ENCODE assay signal across 10 mouse cellular contexts in genomic region chr14:21087390-21088060, GRCm38 (mm10). TPM values are rescaled to one million over a fixed set of nuclear protein-coding genes. Genes with fewer than 3 reads are reported as not detected.
DNase-seq lines count a peak whose midpoint lies in the region; ATAC-seq and TF ChIP-seq lines count a peak whose summit lies in the region.
"Had no signal": no experiment of that assay in that cellular context is flagged by ENCODE, and none has a peak within 500 bp of the region (broad histone marks: within the 10 kb centered on the region; RNA-seq: fewer than 3 reads in every experiment).

No protein-coding gene starts in this region.

- DNase-seq in heart, adult 18-20 months: no peak
- no peak for DNase-seq in embryonic facial prominence, embryonic 14.5 days (ENCODE audit: low spot score)
- DNase-seq in limb, embryonic 11.5 days (ENCODE audit: low spot score): no peak
- DNase-seq in urinary bladder, adult 2 months (ENCODE audit: low spot score): no peak
- DNase-seq in gastrocnemius, postnatal 10 days: no peak
- no peak for DNase-seq in cerebellum, postnatal 36 days
- DNase-seq: adrenal gland, postnatal 36 days; lung, postnatal 10 days had no signal

- H3K9ac ChIP-seq in heart, embryonic 12.5 days: peak overlapping the region; percentile 54; the same call in 1 of the 2 replicates
- H3K9ac ChIP-seq in embryonic facial prominence, embryonic 14.5 days (ENCODE audit: low read depth, low read length): peak overlapping the region; percentile 14; the same call in 1 of the 2 replicates
- peak overlapping the region; percentile 2; the same call in 1 of the 2 replicates for H3K9ac ChIP-seq in limb, embryonic 11.5 days (ENCODE audit: low read length)

- H3K4me3 ChIP-seq in heart, embryonic 12.5 days: no peak overlapping the region
- 0 out of 2 replicates have a peak overlapping the region, but pooled peaks have one; percentile 30 for H3K4me3 ChIP-seq in E14TG2a.4 (replicated peaks; ENCODE audit: low read length)
- H3K4me3 ChIP-seq in embryonic facial prominence, embryonic 14.5 days (ENCODE audit: low read depth, low read length): no peak overlapping the region
- no peak overlapping the region for H3K4me3 ChIP-seq in limb, embryonic 11.5 days (ENCODE audit: low read depth, low read length)

- no peak for TF ChIP-seq CTCF in E14TG2a.4 (conservative IDR thresholded peaks at IDR 0.05; ENCODE audit: low read length)

- peaks cover 7% of the 10 kb centered on the region for H3K36me3 ChIP-seq in heart, embryonic 12.5 days
- peaks cover 8% of the 10 kb centered on the region; the same call in 1 of the 2 replicates for H3K36me3 ChIP-seq in E14TG2a.4 (ENCODE audit: insufficient read depth, low read length)
- peaks cover 4% of the 10 kb centered on the region for H3K36me3 ChIP-seq in embryonic facial prominence, embryonic 14.5 days (ENCODE audit: control insufficient read depth, insufficient read depth, low read length)
- no peaks in the 10 kb centered on the region for H3K36me3 ChIP-seq in limb, embryonic 11.5 days (ENCODE audit: control insufficient read depth, insufficient read depth, low read length)

- peaks cover 65% of the 10 kb centered on the region for H3K4me1 ChIP-seq in heart, embryonic 12.5 days (replicated peaks)
- H3K4me1 ChIP-seq in E14TG2a.4 (replicated peaks; ENCODE audit: low read depth, low read length): peaks cover 70% of the 10 kb centered on the region
- H3K4me1 ChIP-seq in embryonic facial prominence, embryonic 14.5 days (ENCODE audit: control insufficient read depth, insufficient read depth, low read length): peaks cover 33% of the 10 kb centered on the region
- H3K4me1 ChIP-seq in limb, embryonic 11.5 days (ENCODE audit: control insufficient read depth, insufficient read depth, low read length): peaks cover 18% of the 10 kb centered on the region

- H3K27ac ChIP-seq in heart, embryonic 12.5 days (ENCODE audit: poor library complexity, severe bottlenecking): peak overlapping the region; percentile 95
- H3K27ac ChIP-seq in embryonic facial prominence, embryonic 14.5 days (replicated peaks; ENCODE audit: low read depth, low read length): peak overlapping the region; percentile 94
- peak overlapping the region; percentile 87 for H3K27ac ChIP-seq in limb, embryonic 11.5 days (replicated peaks; ENCODE audit: low read depth, low read length)

- 44% methylated on average over 4 of the region's 4 CpGs for WGBS in heart, embryonic 12.5 days
- 27% methylated on average over 4 of the region's 4 CpGs for WGBS in embryonic facial prominence, embryonic 14.5 days
- WGBS in limb, embryonic 11.5 days: 43% methylated on average over 4 of the region's 4 CpGs

- H3K4me2 ChIP-seq in heart, embryonic 12.5 days: peak overlapping the region; percentile 37
- H3K4me2 ChIP-seq in embryonic facial prominence, embryonic 14.5 days (ENCODE audit: low read depth, low read length): no peak overlapping the region; the same call in 1 of the 2 replicates
- H3K4me2 ChIP-seq in limb, embryonic 11.5 days (ENCODE audit: low read depth, severe bottlenecking): peak overlapping the region; percentile 20; the same call in 1 of the 2 replicates

- H3K27me3 ChIP-seq in heart, embryonic 12.5 days (replicated peaks): no peaks in the 10 kb centered on the region
- peaks cover 17% of the 10 kb centered on the region; the same call in 1 of the 2 replicates for H3K27me3 ChIP-seq in E14TG2a.4 (ENCODE audit: insufficient read depth, low read length)
- no peaks in the 10 kb centered on the region for H3K27me3 ChIP-seq in embryonic facial prominence, embryonic 14.5 days (replicated peaks; ENCODE audit: control insufficient read depth, insufficient read depth, low read length)
- no peaks in the 10 kb centered on the region for H3K27me3 ChIP-seq in limb, embryonic 11.5 days (ENCODE audit: control insufficient read depth, insufficient read depth, low read length)

- ATAC-seq in heart, embryonic 12.5 days (ENCODE audit: insufficient number of reproducible peaks, low FRiP score): no peak
- ATAC-seq in embryonic facial prominence, embryonic 14.5 days (ENCODE audit: low read depth): no peak
- ATAC-seq in limb, embryonic 11.5 days (ENCODE audit: insufficient number of reproducible peaks, low FRiP score, low TSS enrichment, low read depth): no peak

- H3K9me3 ChIP-seq in heart, embryonic 12.5 days (replicated peaks): no peaks in the 10 kb centered on the region
- no peaks in the 10 kb centered on the region for H3K9me3 ChIP-seq in E14TG2a.4 (ENCODE audit: low read length)
- H3K9me3 ChIP-seq in embryonic facial prominence, embryonic 14.5 days (ENCODE audit: control insufficient read depth, low read length): no peaks in the 10 kb centered on the region
- H3K9me3 ChIP-seq in limb, embryonic 11.5 days (ENCODE audit: control insufficient read depth, low read length): no peaks in the 10 kb centered on the region

RNA-seq across cellular contexts. Expression of gene Adk, which starts 35.2 kb away (rescaled TPM):
- 257 and 273 TPM in 2 replicates for polyA plus RNA-seq in heart, embryonic 12.5 days (2016; fragmentation: Nextera tagmentation; extraction: Ambion mirVana)
- 100 to 1,000 TPM; 228 to 242 TPM for total RNA-seq in heart, adult 18-20 months (2021)
- polyA plus RNA-seq in embryonic facial prominence, embryonic 14.5 days (2014; fragmentation: Nextera tagmentation; extraction: Ambion mirVana): 131 and 133 TPM in 2 replicates
- 146 and 149 TPM in 2 replicates for polyA plus RNA-seq in limb, embryonic 11.5 days (2014; fragmentation: Nextera tagmentation; extraction: Ambion mirVana)
- polyA plus RNA-seq in urinary bladder, adult 2 months (2012; rRNA removed): 83.3 and 100 TPM in 2 replicates
- 10 to 100 TPM; 85.9 to 86.1 TPM for total RNA-seq in gastrocnemius, postnatal 10 days (2021)

RNA-seq across cellular contexts. Expression of gene Ap3m1, which starts 35.2 kb away (rescaled TPM):
- 71.5 and 75.4 TPM in 2 replicates for polyA plus RNA-seq in heart, embryonic 12.5 days (2016; fragmentation: Nextera tagmentation; extraction: Ambion mirVana)
- total RNA-seq in heart, adult 18-20 months (2021): 10 to 100 TPM; 48.1 to 48.8 TPM
- polyA plus RNA-seq in embryonic facial prominence, embryonic 14.5 days (2014; fragmentation: Nextera tagmentation; extraction: Ambion mirVana): 86.4 and 94.2 TPM in 2 replicates
- polyA plus RNA-seq in limb, embryonic 11.5 days (2014; fragmentation: Nextera tagmentation; extraction: Ambion mirVana): 87.6 and 104 TPM in 2 replicates
- polyA plus RNA-seq in urinary bladder, adult 2 months (2012; rRNA removed): 60.8 and 76.9 TPM in 2 replicates
- total RNA-seq in gastrocnemius, postnatal 10 days (2021): 10 to 100 TPM; 48.1 to 51.5 TPM

Comparison
In these comparisons a context has a peak if more than half of its experiments do, and no peak if none do; other contexts are left out.
1. H3K9ac ChIP-seq: peak in every context shown above with its lines; median percentile 54 in heart, embryonic 12.5 days; 14 in embryonic facial prominence, embryonic 14.5 days; 2 in limb, embryonic 11.5 days.